Mouse (Mus musculus): ENCODE measurements around the gene Csf1.

- no peak for TF ChIP-seq CTCF (IDR thresholded peaks at IDR 0.05; ENCODE audit: insufficient read depth, low read depth, low read length)
- no peak for TF ChIP-seq POLR2A (IDR thresholded peaks at IDR 0.05; ENCODE audit: insufficient read depth, low read depth, low read length)
These were observed 22.6 kb downstream of the Csf1 start for GRCm38 (mm10) chr3:107737609-107738190.

All from olfactory bulb, adult 2 months (tissue).